Mouse (Mus musculus): ENCODE data around the gene Fbxo42. TPM values are rescaled to one million over a fixed set of nuclear protein-coding genes. Genes with fewer than 3 reads are reported as not detected.

Fbxo42 gene
- polyA plus RNA-seq, 1 experiment from 2014 or later, result 29.3 TPM

DNA sequence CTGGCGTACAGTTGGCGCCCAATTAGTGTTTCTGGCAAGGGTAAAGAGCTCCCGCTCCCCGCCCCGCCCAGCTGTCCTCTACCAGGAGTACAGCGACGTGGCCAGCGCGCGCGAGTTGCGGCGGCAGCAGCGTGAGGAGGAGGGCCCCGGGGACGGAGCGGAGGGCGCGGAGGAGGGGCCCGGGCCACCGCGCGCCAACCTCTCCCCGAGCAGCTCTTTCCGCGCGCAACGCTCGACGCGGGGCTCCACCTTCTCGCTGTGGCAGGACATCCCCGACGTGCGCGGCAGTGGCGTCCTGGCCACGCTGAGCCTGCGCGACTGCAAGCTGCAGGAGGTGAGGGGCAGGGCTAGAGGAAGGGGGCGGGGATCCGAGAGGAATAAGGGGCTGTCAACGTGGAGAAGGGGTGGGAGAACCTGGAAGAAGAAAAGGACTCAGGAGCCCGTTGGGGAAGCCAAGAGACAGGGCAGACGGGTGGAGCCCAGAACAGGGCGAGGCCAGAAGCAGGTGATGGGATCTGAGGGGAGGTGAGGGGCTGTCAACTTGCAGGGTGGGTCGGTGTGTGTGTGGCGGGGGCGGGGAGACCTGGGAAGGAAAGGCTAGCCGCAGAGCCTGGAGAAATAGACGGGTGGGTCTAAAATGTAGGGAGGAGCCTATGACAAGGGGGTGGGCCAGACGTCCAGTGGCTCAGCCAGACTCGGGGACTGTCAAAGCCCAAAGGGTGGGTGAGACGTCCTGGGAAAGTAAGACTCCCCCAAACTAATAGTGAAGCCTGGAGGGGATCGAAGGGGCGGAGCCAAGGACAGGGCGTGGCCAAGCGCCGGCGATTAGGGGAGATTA, 100.3 kb downstream of the Fbxo42 start:
- 2% methylated on average over 60 of the region's 60 CpGs for WGBS
- no peak overlapping the region for H3K27ac ChIP-seq
- H3K27me3 ChIP-seq (replicated peaks), result peaks cover 71% of the 10 kb centered on the region
- peaks cover 35% of the 10 kb centered on the region for H3K4me1 ChIP-seq
- no peaks in the 10 kb centered on the region for H3K36me3 ChIP-seq
- peak overlapping the region; percentile 63 for H3K4me2 ChIP-seq (replicated peaks)
- peak overlapping the region; percentile 33 for H3K4me3 ChIP-seq
- H3K9me3 ChIP-seq, result no peaks in the 10 kb centered on the region
- 0 out of 2 replicates have a peak, but pooled peaks have one; percentile 15 for ATAC-seq (ENCODE audit: low FRiP score, low read depth)
- H3K9ac ChIP-seq, result 0 out of 2 replicates have a peak overlapping the region, but pooled peaks have one; percentile 29

DNA sequence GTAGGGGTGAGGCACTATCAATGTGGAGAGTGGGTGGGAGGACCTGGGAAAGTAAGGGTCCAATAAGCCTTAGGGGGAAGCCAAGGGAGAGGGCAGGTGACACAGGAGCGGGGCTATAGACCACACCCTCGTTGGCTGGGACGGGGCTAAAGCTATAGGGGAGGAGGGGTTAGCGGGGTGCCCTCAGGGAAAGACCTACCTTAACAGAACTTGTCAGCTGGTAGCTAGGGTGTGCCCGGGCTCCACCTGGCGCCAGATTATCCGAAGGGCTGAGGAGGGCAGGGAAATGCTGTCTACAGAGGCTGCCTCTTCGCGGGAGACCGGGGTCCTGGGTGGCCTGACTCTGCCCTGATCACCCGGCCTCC, 100.9 kb downstream of the Fbxo42 start:
- ATAC-seq (ENCODE audit: low FRiP score, low read depth), result no peak
- Histone ChIP-seq H3K36me3 (no peaks in the 10 kb centered on the region), H3K27ac (no peak overlapping the region), H3K4me1 (peaks cover 33% of the 10 kb centered on the region), H3K27me3 (replicated peaks) (peaks cover 65% of the 10 kb centered on the region), H3K9ac (no peak overlapping the region), H3K4me3 (no peak overlapping the region), H3K9me3 (no peaks in the 10 kb centered on the region), H3K4me2 (replicated peaks) (peak overlapping the region; percentile 63; the same call in 1 of the 2 replicates)
- 8% methylated on average over 11 of the region's 11 CpGs for WGBS

DNA sequence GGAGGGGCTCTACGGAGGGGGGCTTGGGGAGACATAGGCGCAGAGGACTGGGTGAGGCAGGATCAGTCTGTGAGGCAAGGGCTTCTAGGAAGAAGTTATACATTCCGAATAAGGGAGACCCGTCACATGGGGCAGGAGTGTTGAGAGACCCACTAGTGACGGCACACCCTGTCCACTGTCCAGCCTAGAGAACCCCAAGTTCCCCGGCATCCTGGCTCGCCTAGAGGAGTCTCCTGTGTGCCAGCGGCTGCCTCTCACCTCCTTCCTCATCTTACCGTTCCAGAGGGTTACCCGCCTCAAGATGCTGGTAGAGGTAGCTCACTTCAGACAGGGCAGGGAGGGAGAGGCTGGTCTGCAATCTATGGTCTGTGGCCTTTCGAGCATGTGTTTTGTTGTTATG, 101.7 kb downstream of the Fbxo42 start:
- Histone ChIP-seq H3K9me3 (no peaks in the 10 kb centered on the region), H3K27me3 (replicated peaks) (peaks cover 57% of the 10 kb centered on the region), H3K4me2 (replicated peaks) (no peak overlapping the region), H3K9ac (no peak overlapping the region), H3K36me3 (no peaks in the 10 kb centered on the region), H3K4me1 (peaks cover 34% of the 10 kb centered on the region), H3K27ac (no peak overlapping the region), H3K4me3 (no peak overlapping the region)
- 73% methylated on average over 11 of the region's 11 CpGs for WGBS
- no peak for ATAC-seq (ENCODE audit: low FRiP score, low read depth)

DNA sequence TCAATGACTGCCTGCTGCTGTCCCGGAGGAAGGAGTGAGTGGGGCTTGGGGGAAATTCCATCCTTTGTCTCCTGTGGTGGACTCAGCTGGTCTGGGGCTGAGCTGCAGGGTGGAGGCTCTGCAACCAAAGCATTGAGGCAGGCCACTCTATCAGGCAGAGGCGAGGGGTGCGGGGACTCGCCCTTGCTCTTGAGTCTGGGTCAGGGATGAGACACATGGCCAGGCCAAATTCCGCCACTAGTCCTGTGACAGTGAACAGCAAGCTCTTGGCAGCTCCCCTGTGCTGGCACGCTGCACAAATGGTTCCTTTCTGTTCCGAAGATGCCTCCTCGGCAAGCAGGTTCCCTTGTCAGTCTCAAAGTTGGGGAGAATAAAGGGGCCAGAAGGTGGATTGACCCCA, 103.4 kb downstream of the Fbxo42 start:
- Histone ChIP-seq H3K4me1 (peaks cover 29% of the 10 kb centered on the region), H3K27ac (no peak overlapping the region), H3K4me2 (replicated peaks) (no peak overlapping the region), H3K27me3 (replicated peaks) (peaks cover 45% of the 10 kb centered on the region), H3K4me3 (no peak overlapping the region), H3K9me3 (no peaks in the 10 kb centered on the region), H3K9ac (no peak overlapping the region), H3K36me3 (no peaks in the 10 kb centered on the region)
- 68% methylated on average over 8 of the region's 8 CpGs for WGBS
- no peak for ATAC-seq (ENCODE audit: low FRiP score, low read depth)

DNA sequence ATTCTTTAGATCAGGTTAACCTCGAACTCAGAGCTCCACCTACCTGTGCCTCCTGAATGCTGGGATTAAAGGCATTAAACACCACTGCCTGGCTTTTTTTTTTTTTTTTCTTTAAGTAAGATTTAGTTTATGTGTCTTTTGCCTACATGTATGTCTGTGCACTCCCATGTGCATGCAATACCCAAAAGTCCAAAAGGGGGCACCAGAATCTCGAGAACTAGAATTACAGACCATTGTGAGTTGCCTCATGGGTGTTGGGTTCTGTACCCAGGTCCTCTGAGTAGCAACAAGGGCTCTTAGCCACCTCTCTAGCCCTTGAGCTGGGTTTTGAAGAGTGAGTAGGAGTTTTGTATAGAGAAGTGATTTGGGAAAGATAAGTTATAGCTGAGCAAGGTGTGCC, 104.9 kb downstream of the Fbxo42 start:
- H3K36me3 ChIP-seq, result no peaks in the 10 kb centered on the region
- H3K4me2 ChIP-seq (replicated peaks), result no peak overlapping the region
- H3K27ac ChIP-seq, result no peak overlapping the region
- no peak for ATAC-seq (ENCODE audit: low FRiP score, low read depth)
- no peaks in the 10 kb centered on the region for H3K9me3 ChIP-seq
- no peak overlapping the region for H3K9ac ChIP-seq
- 67% methylated on average over 2 of the region's 2 CpGs for WGBS
- peaks cover 29% of the 10 kb centered on the region for H3K27me3 ChIP-seq (replicated peaks)
- peaks cover 14% of the 10 kb centered on the region for H3K4me1 ChIP-seq
- no peak overlapping the region for H3K4me3 ChIP-seq

Other genes with a start within 250 kb of the Fbxo42 start
- 5.3 and 8.4 TPM in 2 replicates for gene Padi2, start 241.6 kb upstream of the Fbxo42 start, polyA plus RNA-seq (2016; fragmentation: Nextera tagmentation; extraction: Ambion mirVana)
- gene Sdhb, start 186.7 kb upstream of the Fbxo42 start, polyA plus RNA-seq (2016; fragmentation: Nextera tagmentation; extraction: Ambion mirVana), result 403 and 410 TPM in 2 replicates
- 121 and 126 TPM in 2 replicates for gene Atp13a2, start 161.0 kb upstream of the Fbxo42 start, polyA plus RNA-seq (2016; fragmentation: Nextera tagmentation; extraction: Ambion mirVana)
- 265 and 278 TPM in 2 replicates for gene Mfap2, start 137.5 kb upstream of the Fbxo42 start, polyA plus RNA-seq (2016; fragmentation: Nextera tagmentation; extraction: Ambion mirVana)
- 11.7 and 12.8 TPM in 2 replicates for gene Crocc, start 87.4 kb upstream of the Fbxo42 start, polyA plus RNA-seq (2016; fragmentation: Nextera tagmentation; extraction: Ambion mirVana)
- 55.0 and 61.2 TPM in 2 replicates for gene Necap2, start 69.6 kb upstream of the Fbxo42 start, polyA plus RNA-seq (2016; fragmentation: Nextera tagmentation; extraction: Ambion mirVana)
- gene Spata21, start 59.6 kb upstream of the Fbxo42 start, polyA plus RNA-seq (2016; fragmentation: Nextera tagmentation; extraction: Ambion mirVana), result 0.25 TPM in 1 of 2 replicates, not detected in the other
- 32.0 TPM in 2 replicates for gene Szrd1, start 8.1 kb upstream of the Fbxo42 start, polyA plus RNA-seq (2016; fragmentation: Nextera tagmentation; extraction: Ambion mirVana)
- gene Rsg1, start 66.0 kb downstream of the Fbxo42 start, polyA plus RNA-seq (2016; fragmentation: Nextera tagmentation; extraction: Ambion mirVana), result 5.5 TPM in 2 replicates
- 1.6 and 3.1 TPM in 2 replicates for gene Arhgef19, start 91.6 kb downstream of the Fbxo42 start, polyA plus RNA-seq (2016; fragmentation: Nextera tagmentation; extraction: Ambion mirVana)
- 2.7 and 3.0 TPM in 2 replicates for gene Epha2, start 153.3 kb downstream of the Fbxo42 start, polyA plus RNA-seq (2016; fragmentation: Nextera tagmentation; extraction: Ambion mirVana)
- 2.5 and 3.2 TPM in 2 replicates for gene Fam131c, start 220.3 kb downstream of the Fbxo42 start, polyA plus RNA-seq (2016; fragmentation: Nextera tagmentation; extraction: Ambion mirVana)